Mouse (Mus musculus): Measurements from ENCODE around the gene Rgp1.
"Not testable (repeated sequence)": the region's sequence is repeated elsewhere in the genome, so short reads cannot be mapped to it uniquely, and the experiment has no call there.

Gene Rgp1

DNA sequence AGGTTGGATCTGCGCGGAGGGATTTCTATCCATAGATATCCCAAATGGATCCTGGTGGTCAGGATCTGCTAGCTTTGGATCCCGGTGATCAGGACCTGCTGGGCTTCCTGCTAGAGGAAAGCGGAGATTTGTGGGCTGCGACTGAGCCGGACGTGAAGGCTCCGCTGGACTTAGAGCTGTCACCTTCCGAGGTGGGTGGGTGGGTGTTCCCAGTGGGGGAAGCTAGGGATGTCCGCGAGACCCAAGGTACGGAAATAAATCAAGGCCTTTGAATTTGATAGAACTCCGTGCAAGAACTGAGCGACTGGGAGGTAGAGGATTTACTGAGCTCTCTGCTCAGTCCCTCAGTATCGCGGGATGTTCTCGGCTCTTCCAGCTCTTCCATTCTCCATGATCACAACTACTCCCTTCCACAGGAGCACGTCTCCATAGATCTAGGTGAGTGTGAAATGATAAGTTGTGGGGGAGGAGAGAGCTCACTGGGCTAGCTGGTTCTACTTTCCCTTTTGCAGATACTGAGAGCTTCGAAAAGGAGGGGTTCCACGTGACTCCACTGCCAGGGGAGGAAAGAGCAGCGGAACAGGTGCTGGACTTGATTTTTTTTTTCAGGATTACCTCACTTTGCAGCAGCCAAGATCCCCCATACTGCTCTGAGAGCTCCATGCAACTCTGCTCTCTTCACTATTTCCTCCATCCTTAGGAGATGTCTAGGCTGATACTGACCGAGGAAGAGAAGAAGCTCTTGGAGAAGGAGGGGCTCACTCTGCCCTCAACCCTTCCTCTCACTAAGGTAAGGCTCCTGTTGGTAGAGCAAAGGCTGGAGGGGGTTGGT, 15.5 kb upstream of the Rgp1 start:
- DNase-seq (ENCODE audit: low spot score), result no peak

DNA sequence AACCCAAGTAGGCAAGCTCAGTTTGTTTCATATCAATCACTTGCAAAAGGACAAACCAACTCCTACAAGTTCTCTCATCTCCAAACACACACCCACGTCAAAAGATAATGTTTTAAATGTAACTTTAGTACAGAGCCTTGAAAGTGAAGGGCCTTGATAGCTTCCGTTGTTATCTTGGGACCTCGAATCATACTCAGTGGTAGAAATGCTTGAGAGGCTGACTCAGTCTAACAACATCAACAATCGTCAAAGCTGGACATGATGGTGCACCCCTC, 15.0 kb upstream of the Rgp1 start:
- no peak for DNase-seq (ENCODE audit: low spot score)

DNA sequence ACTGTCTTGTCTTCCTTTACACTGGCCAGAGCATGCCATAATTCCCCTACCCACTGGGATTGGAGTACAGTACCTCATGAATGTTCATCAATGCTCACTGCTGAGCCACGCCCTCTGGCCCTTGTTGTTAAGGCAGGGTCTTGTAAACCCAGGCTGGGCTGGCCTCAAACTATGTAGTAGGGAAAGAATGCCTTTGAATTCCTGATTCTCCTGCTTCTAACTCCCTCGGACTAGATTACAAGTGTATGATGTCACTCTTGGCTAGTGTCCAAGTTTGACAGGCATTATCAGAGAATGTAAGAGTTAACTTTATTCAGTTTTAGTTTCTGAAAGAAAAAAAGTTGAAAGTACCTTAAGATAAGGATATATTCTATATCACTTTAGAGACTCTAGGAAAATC, 14.3 kb upstream of the Rgp1 start:
- DNase-seq (ENCODE audit: low spot score), result no peak

DNA sequence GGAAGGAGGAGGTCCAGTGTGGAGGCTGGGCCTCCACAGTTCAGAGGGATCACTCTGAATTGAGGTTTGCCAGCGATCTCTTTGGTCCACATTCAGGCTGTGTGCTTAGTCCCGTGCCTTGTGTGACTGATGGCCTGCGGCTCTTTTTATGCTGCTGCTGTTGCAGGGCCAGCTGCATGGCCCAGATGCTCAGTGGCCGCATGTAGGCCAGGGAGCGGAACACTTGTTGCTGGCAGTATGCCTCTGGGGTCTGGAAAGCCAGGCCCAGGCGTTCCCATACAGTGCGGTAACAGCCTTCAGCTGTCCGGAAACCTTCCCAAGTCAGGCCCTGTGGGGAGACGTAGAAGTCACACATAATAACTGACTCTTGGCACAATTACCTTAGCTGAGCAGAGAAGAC, 11.4 kb upstream of the Rgp1 start:
- no peak for DNase-seq (ENCODE audit: low spot score)

DNA sequence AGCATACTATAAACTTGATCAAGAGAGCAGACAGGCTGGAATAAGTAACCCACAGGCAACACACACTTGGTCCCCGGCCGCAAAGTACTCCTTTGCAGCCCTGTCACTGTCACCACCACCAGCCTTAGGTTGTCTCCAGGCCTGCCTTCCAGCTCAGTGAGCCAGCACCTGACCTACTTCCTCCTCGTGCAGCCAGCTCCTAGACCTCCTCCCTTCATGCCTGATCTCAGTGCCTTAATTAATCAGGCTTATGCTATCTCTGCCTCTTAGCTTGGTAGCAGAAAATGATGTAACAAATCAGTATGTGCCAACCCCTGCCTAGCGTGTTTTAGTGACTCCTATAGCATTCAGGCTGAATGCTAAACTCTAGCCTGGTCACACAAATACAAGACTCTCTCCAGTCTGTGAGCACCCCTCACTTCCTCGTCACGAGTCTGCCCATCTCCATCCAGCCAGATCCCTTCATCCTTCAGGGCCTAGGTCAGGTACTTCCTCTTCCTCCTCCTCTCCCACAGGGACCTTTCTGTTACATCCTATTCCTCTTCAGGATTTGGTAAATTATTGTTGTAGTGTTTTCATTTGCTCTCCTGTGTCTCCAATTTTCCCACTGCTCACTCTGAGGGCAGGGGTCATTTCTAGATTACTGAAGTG, 7.0 kb upstream of the Rgp1 start:
- no peak for DNase-seq (ENCODE audit: low spot score)

DNA sequence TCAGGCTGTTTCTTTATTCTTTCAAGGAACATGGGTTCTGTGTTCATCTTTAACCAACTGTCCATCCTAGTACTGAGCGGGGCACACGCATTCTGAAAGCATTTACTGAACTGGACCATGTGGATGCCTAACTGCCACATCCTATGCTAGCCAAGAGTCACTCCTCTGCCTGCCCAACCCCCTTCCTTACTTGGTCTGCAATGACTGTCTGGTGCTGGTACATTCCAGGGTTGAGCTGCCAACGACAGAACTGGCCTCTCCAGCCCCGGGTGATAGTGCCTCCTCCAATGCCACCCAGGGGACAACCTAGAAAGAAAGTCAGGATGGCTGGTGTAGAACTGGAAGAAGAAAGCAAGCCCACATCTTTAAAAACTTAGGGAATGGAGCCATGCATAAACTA, 5.0 kb upstream of the Rgp1 start:
- no peak for DNase-seq (ENCODE audit: low spot score)

DNA sequence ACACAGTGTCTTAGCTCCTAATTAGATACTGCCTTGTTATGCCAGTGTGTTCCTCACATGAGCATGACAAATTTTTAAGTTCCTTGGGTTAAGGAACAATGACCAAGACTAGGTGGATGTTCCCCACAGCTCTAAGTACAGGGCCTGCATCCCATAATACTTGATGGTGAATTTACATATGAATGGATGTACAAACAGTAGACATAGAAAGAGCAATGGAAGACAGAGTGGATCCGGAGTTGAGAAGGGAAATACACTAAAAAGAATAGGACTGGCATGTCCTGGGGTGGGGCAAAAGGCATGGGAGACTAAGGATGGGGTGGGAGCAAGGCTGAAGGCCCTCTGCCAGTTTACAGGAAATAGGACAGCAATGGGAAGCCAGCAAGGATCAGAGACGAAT, 3.2 kb upstream of the Rgp1 start:
- no peak for DNase-seq (ENCODE audit: low spot score)

DNA sequence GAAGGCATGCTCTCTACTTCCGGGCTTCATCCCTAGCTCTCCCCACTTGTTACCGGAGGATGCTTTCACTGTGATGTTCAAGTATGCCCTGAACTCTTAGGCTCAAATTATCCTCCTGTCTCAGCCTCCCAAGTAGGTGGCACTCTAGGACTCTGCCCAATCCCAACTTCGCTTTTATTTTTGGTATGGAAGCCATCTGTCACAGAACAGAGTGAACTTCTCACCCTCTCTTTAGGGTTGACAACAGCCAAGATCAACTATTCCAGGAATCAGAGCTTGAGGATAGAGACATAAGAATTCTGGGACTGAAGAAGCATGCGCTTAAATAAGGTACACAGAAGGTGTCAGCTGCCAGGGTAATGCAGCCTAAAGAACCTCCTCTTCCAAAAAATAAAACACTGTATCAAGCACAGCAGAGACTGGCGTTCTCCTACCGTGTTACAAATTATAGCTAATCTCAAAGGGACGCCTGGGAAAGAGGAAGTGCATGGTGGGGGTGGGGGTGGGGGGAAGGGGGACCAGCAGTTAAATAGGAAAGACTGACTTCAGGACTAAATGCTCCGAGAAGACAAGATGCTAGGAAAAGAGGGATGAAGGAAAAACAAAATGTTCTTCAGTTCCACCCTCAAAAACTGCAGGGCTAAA, 1.2 kb upstream of the Rgp1 start:
- no peak for DNase-seq (ENCODE audit: low spot score)

DNA sequence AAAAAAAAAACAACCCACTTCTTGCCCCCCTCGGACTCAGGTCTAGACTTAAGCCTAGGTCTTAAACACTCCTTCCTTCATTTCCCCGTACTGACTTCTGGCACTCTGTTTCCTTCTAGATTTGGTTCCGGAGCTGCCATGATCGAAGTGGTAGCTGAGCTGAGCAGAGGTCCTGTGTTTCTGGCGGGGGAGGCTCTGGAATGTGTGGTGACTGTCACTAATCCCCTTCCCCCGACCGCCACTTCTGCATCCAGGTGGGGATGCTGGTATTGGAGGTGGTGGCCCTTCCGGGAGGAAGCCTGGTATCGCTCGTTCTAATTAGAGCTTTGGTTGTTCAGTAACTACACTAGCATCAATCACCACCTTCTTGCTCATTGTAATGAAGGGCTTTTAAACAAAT, 741 bp downstream of the Rgp1 start:
- DNase-seq (ENCODE audit: low spot score), result peak; percentile 12

DNA sequence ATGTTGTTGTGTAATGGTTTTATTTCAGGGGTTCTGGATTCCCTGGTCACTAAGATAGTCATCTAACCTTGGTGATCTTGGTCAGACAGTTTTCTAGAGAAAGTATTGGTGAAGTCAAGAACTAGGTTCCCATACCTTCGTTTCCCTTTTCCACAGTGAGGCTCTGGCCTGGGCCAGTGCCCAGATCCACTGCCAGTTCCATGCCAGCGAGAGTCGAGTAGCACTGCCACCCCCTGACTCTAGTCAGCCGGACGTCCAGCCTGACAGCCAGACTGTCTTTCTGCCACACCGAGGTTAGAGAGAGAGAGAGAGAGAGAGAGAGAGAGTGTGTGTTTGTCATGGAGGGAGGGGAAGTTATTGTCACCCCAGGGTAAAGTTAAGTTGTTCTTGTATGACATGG, 1.2 kb downstream of the Rgp1 start:
- no peak for DNase-seq (ENCODE audit: low spot score)

DNA sequence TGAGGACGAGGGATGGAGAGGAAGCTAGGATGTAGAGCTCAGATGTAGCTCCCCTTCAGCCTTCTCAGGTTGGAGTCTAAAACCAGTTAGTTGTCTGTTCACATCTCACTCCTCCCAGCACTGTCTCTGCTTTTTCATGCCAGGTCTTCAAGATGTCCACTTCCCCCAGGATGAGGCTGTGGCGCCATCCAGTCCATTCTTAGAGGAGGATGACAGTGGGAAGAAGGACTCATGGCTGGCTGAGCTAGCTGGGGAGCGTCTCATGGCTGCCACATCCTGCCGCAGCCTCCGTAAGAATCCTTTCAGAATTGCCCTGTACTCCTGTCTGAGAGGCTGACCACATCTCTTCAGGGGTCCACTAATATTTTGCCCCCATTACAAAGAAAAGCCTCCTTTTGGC, 2.2 kb downstream of the Rgp1 start:
- no peak for DNase-seq (ENCODE audit: low spot score)

DNA sequence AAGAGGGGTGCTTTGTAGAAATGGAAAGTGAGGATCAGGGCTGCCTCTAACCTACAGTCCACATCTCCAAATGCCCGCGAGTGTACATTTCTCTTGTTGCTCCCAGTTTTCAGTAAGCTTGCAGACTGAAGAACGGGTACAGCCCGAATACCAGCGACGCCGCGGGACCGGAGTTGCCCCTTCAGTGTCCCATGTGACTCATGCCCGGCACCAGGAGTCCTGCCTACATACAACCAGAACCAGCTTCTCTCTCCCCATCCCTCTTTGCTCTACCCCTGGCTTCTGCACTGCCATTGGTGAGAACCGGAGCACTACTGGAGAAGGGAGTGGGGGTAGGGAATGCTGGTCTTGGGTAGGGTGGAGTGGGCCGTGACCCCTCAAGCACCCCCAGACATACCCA, 2.9 kb downstream of the Rgp1 start:
- DNase-seq (ENCODE audit: low spot score), result no peak

DNA sequence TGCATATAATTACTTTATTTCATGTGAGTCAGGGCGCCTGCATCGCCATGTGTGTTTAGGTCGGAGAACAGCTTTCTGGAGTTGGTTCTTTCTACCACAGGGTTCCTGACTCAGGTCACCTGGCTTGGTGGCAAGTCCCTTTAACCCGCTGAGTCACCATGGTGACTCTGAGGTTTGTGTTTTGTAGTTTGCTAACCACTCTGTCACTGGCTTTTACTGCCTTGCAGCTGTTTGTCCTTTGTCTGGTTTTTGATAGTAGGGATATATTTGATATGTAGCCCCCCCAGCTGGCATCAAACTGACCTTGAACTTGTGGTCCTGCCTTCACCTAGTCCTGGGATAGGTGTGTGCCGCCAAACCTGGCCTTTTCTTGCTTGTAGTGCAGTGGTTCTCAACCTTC, 3.7 kb downstream of the Rgp1 start:
- DNase-seq (ENCODE audit: low spot score), result no peak

DNA sequence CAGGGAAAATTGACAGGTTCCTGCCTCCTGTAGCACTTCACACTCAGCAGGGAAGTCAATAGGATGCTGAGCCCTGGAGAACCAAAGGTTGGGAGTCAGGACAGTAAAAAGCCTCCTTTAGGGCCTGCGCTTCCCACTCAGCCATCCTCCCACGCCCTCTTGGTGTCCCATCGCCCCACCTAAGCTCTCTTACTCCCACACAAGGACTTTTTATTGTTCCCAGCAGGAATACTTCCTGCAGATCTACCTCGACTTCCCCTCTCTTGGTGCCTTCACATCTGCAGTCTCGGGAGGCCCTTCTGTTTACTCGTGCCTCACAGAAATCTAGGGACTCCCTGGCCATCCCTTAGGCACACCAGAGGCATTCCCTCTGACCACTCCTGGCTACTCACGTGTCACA, 4.9 kb downstream of the Rgp1 start:
- DNase-seq (ENCODE audit: low spot score), result no peak

DNA sequence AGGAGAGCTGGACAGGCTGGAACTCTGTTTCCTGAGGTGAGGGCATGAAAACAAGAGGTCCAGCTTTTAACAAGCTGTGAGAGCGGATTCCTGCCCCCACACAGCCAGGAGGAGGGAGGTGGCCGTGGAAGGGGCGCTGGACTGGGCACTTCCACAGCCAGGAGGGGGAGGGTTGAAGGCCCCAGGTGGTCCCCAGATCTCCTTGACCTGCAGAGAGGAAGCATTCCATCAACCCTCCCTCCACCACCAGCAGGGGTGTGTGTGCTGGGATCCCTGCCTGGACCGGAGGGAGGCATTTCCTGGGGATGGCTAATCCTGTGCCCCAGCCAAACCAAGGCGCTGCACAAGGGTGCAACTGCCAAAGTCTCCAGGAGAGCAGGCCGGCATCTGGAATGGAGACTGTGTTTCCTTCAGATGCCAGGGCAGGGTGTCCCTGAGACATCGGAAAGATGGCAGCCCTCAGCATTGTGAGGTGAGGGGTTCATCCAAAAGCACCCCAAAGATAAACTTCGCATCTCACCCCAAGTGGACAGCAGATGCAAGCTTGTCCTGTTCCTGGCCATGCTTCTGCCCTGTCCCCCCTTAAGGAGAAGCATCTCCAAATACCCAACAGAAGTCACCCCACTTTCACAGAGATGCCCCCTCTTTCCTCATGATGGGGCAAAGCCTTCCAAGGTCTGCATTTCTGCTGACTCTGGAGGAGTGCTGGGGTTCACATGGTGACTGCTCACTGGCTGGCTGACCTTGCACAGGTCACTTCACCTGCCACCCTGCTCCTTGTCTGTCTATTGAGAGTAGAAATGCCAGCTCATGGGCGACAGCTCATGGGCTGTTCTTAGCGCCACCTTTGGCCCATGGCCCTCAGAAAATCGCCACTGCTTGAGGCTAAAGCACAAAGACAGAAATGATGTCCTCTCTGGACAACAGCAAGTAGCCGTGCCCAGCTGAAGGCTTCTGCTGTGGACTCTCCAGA, 6.2 kb downstream of the Rgp1 start, which contains the start of gene Msmp:
Gene Msmp, minus strand, starts transcription at position 51 of the 973 bp plus-strand sequence.
- no peak for DNase-seq (ENCODE audit: low spot score)

DNA sequence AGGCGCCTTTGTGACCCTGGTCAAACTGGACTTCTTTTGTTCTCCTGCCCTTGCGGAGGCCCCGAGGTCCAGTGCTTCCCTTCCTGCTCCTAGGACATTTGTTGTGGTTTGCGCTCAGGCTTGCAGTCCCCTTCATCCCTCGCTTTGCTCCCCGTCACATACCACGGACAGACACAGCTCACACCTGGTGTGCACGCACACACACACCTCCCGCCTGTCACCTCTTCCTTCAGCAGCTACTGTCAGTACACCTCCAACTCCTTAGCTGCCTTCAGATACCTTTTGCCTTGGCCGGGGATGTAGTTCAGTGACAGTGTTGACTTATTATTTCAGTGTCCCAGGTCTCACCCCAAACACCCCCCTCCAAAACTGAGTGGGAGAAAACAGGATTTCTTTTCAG, 7.2 kb downstream of the Rgp1 start:
- DNase-seq (ENCODE audit: low spot score), result no peak

DNA sequence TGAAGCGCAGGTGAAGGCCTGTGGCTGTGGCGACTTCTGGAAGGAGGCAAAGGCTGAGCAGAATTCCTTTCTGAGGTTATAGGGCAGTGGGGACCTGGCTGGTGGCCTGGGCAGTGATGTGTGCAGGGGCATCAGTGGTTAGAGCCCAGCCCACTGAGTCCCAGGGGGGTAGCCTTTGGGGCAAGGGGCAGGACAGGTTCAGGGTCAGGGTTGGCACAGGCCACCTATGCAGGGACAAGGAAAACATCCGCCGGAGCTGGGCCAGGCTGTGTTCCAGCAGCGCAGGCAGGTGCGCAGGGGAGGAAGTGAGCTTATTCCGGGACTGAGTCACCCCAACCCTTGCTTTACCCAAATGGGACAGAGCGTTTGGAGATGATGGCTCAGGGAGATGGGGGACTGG, 7.9 kb downstream of the Rgp1 start:
- DNase-seq (ENCODE audit: low spot score), result no peak

DNA sequence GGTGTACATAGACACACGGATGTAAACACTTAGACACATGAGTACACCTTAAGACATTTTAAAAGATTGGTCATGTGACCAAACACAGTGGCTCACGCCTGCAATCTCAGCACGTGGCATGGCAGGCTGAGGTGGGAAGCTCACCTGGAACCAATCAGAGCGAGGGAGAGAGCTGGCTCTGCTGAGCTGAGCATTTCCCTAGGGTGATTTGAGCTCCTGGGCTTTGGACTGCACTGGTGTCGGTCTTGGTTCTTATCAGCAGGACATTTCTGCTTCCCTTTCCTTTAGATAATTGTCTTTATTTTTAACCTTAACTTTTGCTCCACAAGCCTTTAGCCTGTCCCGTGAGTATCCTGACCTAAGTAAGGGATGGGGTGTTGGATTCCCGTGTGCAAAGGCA, 9.2 kb downstream of the Rgp1 start:
- DNase-seq (ENCODE audit: low spot score), result no peak

DNA sequence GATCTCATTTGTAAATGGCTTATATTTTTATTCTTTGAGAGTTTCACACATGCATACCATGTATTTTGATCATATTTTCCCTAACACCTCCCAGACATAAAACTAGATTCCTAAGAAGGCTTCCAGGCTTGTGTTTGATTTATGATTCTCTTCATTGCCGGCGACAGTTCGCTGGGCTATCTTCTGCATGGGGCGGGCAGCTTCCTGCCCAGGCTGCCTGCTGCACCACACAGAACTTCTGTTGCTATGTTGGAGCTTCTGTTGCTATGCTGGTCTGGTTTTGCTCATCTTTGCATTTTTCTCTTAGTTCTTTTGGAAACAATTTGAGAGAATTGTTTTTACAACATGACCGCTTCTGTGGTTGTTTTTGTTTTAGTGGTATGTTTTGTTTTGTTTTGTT, 13.0 kb downstream of the Rgp1 start:
- DNase-seq (ENCODE audit: low spot score), result no peak

DNA sequence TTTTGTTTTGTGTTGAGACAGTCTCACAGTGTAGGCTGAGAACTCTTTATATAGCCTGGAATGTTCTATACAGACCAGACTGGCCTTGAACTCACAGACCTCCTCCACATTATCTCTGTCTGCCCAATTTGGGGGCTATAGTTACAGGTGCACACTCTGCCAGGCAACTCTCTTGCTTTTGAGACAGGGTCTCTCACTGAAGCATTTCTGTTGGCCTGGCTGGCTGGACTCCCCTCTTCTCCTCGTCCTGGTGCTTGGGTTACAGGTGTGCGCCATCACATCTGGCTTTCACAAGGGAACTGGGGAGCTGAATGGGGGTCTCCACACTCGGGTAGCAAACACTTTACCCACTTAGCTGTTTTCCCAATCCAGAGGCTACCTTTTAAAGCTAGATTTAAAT, 13.4 kb downstream of the Rgp1 start:
- no peak for DNase-seq (ENCODE audit: low spot score)

DNA sequence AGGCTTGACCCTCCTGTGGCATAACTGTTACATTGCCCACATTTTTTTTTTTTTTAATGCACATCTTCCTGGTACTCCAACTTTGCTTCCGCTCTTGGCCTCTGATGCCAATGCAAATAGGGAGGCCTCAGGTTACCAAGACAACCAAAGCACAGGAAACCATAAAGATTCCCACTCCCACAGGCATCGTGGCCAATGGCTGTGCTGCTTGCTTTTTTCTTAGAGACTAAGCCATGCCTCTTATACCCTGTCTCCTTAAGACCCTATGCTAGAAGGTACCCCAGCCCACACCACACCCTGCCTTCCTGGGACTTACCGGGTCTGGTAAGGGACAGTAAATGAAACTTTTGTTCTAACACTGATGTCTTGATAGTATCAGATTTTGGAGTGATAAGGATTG, 14.9 kb downstream of the Rgp1 start:
- DNase-seq (ENCODE audit: low spot score), result no peak

DNA sequence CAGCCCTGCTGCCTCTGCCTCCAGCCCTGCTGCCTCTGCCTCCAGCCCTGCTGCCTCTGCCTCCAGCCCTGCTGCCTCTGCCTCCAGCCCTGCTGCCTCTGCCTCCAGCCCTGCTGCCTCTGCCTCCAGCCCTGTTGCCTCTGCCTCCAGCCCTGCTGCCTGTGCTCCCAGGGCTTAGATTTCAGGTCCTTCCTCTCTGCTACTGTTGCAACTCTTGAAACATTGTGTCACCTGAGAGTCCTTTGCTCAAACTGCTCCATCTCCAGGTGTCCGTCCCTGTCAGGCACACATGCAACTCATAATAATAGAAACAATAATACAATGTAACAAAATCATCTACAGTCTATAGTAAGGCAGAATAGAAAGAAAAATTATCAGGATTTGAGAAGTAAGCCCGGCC, 18.1 kb downstream of the Rgp1 start:
- DNase-seq (ENCODE audit: low spot score), result not testable (repeated sequence)

Measured in retina, embryonic 14.5 days (tissue).